Mouse (Mus musculus) heart, adult 2 months (tissue): Measurements from ENCODE around the gene Tspan31.

Experiments
- CTCF ChIP-seq: fragments of 200-600 bp; IDR thresholded peaks from 2 replicates; pipeline ENCODE4 v1.8.1; 2022; ENCODE audit warnings: antibody characterized with exemption, mild to moderate bottlenecking, moderate library complexity
- EP300 ChIP-seq: fragments of 200-500 bp; IDR thresholded peaks from 2 replicates; pipeline ENCODE4 v1.6.1; 2011; ENCODE audit warnings: low read depth, low read length, control low read depth; ENCODE audit not compliant: insufficient read depth
- POLR2A ChIP-seq: fragments of 200-500 bp; IDR thresholded peaks from 2 replicates; pipeline ENCODE4 v1.6.1; 2011; ENCODE audit warnings: mild to moderate bottlenecking, low read depth, low read length, control low read depth; ENCODE audit not compliant: insufficient read depth

DNA sequence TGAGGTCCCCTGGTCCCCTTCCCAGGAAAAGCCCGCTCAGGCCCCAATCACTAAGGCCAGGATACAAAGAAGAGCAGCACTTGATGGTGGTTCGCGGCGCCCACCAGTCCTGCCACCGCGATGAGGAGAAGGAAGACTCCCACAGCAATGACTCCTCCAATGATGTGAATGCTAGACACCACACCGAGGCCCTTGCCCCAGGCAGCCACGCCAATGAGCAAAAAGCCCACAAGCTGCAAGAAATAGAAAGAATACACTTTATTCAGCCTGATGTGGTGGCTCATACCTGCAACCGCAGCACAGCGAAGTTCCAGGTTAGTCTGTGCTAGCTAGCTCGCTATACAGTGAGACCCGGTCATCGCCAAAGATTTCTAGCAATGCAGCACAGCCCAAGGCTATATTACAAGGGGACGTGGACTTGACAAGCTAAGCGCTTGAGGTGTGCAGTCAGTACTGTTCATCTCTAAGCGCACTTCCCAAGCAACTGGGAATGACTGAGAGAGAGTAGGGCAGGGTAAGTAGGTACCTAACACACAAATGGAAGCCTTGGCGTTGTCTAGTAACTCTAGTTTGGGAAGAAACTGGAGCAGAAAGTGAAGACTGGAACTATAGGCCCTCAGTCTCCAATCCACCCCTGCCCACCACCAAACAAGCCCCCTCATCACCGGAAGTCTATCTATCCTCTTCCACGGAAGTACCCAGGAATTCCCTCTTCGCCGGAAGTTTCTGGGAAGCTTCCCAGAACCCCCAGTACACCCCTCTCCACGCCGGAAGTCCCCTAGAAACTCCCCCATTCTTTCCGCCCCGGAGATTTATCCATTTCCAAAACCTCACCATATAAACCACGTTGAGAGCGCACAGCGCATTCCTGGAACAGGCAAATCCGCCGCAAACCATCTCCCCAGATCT is 529 bp downstream of the Tspan31 start:
- TF ChIP-seq CTCF (no peak), POLR2A (no peak), EP300 (no peak)
